Mouse (Mus musculus) hindbrain, postnatal 0 days (tissue): ENCODE measurements around the gene Rgl3. TPM values are rescaled to one million over a fixed set of nuclear protein-coding genes. Genes with fewer than 3 reads are reported as not detected.
A peak's percentile ranks its signal among the peaks of the same experiment; 100 is the strongest.

ENCODE experiments used
- ATAC-seq: fragments of 200-750 bp; cut with Nextera tagmentation; 2 replicates; pipeline ENCODE4 v1.8.0; 2017; ENCODE audit warnings: mild to moderate bottlenecking, moderate TSS enrichment, moderate library complexity
- DNase-seq: peaks from one replicate; pipeline ENCODE4 v3.0.0-alpha.2; 2015; ENCODE audit warnings: low spot score
- H3K27ac ChIP-seq: fragments of 300-500 bp; sonication (generic); 2 replicates; pipeline ENCODE4 v1.5.1; 2014; ENCODE audit warnings: mild to moderate bottlenecking
- H3K27me3 ChIP-seq: fragments of 300-500 bp; sonication (generic); 2 replicates; pipeline ENCODE4 v1.6.1; 2014; ENCODE audit warnings: low read length, mixed read lengths; ENCODE audit not compliant: insufficient read depth
- H3K36me3 ChIP-seq: fragments of 300-500 bp; sonication (generic); 2 replicates; pipeline ENCODE4 v1.6.1; 2014; ENCODE audit warnings: low read length, mixed read lengths; ENCODE audit not compliant: insufficient read depth
- H3K4me1 ChIP-seq: fragments of 300-500 bp; sonication (generic); 2 replicates; pipeline ENCODE4 v1.6.1; 2014; ENCODE audit warnings: antibody characterized with exemption, low read length, mixed read lengths; ENCODE audit not compliant: insufficient read depth
- H3K4me2 ChIP-seq: fragments of 300-500 bp; sonication (generic); 2 replicates; pipeline ENCODE4 v1.6.1; 2014; ENCODE audit warnings: low read depth, mild to moderate bottlenecking, low read length, moderate library complexity, mixed read lengths
- H3K4me3 ChIP-seq: fragments of 300-500 bp; sonication (generic); 2 replicates; pipeline ENCODE4 v1.5.1; 2014; ENCODE audit warnings: low read length
- H3K9ac ChIP-seq: fragments of 300-500 bp; sonication (generic); replicated peaks from 2 replicates; pipeline ENCODE4 v1.6.1; 2014; ENCODE audit warnings: mild to moderate bottlenecking, low read length, moderate library complexity, mixed read lengths
- H3K9me3 ChIP-seq: fragments of 300-500 bp; sonication (generic); 2 replicates; pipeline ENCODE4 v1.6.1; 2016; ENCODE audit warnings: low read length, mixed read lengths
- CTCF ChIP-seq: IDR thresholded peaks from 2 replicates; pipeline ENCODE4 v1.5.1; 2016; ENCODE audit warnings: antibody characterized with exemption, control low read depth, low read depth
- WGBS: fragments of 180-500 bp; shearing (Covaris S2); extraction: QIAGEN DNeasy Blood & Tissue Kit; methylation state at CpG from one replicate; pipeline ENCODE4 v1.1.7; 2014; 5-methylcytosine and 5-hydroxymethylcytosine counted together
- polyA plus RNA-seq: library from polyadenylated mRNA; unstranded; fragments of >200 nt; fragmentation: Nextera tagmentation; extraction: Ambion mirVana; gene quantifications from 2 replicates; pipeline ENCODE4 v1.2.1, GENCODE M21; 2015
- total RNA-seq: library from RNA; depleted of rRNA; stranded (reverse); fragments of >200 nt; gene quantifications from 2 replicates; pipeline ENCODE4 v1.2.3, GENCODE M21; 2014

Rgl3 gene
- total and polyA plus RNA-seq, 2 experiments from 2014 or later = 2.5 to 5.1 TPM

GRCm38 (mm10) chr9:21953600-21953999 lies 35.6 kb downstream of the Rgl3 start:
- Histone ChIP-seq H3K9me3 (no peaks in the 10 kb centered on the region), H3K4me1 (peaks cover 8% of the 10 kb centered on the region; the same call in 1 of the 2 replicates), H3K36me3 (no peaks in the 10 kb centered on the region), H3K4me3 (no peak overlapping the region), H3K27ac (peak overlapping the region; percentile 3; the same call in 1 of the 2 replicates), H3K4me2 (no peak overlapping the region), H3K9ac (no peak overlapping the region), H3K27me3 (no peaks in the 10 kb centered on the region)
- DNase-seq (peak; percentile 82), ATAC-seq (no peak)
- WGBS = 8% methylated on average over 3 of the region's 3 CpGs
- no peak for TF ChIP-seq CTCF

- Histone ChIP-seq H3K4me2 (no peak overlapping the region), H3K36me3 (peaks cover 12% of the 10 kb centered on the region; the same call in 1 of the 2 replicates), H3K4me3 (no peak overlapping the region), H3K27ac (no peak overlapping the region), H3K4me1 (peaks cover 8% of the 10 kb centered on the region; the same call in 1 of the 2 replicates), H3K9ac (no peak overlapping the region), H3K9me3 (no peaks in the 10 kb centered on the region), H3K27me3 (no peaks in the 10 kb centered on the region)
- WGBS = 90% methylated on average over 3 of the region's 3 CpGs
- peak; percentile 62 for TF ChIP-seq CTCF
- no peak for DNase-seq
- no peak for ATAC-seq
Observed at GRCm38 (mm10) chr9:21951977-21952376, 37.3 kb downstream of the Rgl3 start.

GRCm38 (mm10) chr9:21950322-21950721 lies 38.9 kb downstream of the Rgl3 start:
- peak; percentile 42 for DNase-seq

GRCm38 (mm10) chr9:21948790-21949189 lies 40.5 kb downstream of the Rgl3 start:
- H3K4me1 ChIP-seq = peaks cover 4% of the 10 kb centered on the region; the same call in 1 of the 2 replicates
- H3K27me3 ChIP-seq = no peaks in the 10 kb centered on the region
- no peak overlapping the region for H3K4me2 ChIP-seq
- no peak overlapping the region for H3K9ac ChIP-seq
- H3K36me3 ChIP-seq = peaks cover 12% of the 10 kb centered on the region; the same call in 1 of the 2 replicates
- no peak for TF ChIP-seq CTCF
- no peak for ATAC-seq
- H3K27ac ChIP-seq = no peak overlapping the region
- DNase-seq = no peak
- H3K4me3 ChIP-seq = no peak overlapping the region
- 56% methylated on average over 6 of the region's 6 CpGs for WGBS
- H3K9me3 ChIP-seq = no peaks in the 10 kb centered on the region

More at GRCm38 (mm10) chr9:21950322-21950721, 38.9 kb downstream of the Rgl3 start:
- Histone ChIP-seq H3K27ac (no peak overlapping the region), H3K9ac (no peak overlapping the region), H3K4me2 (no peak overlapping the region), H3K27me3 (no peaks in the 10 kb centered on the region), H3K4me3 (no peak overlapping the region), H3K36me3 (peaks cover 12% of the 10 kb centered on the region; the same call in 1 of the 2 replicates), H3K9me3 (no peaks in the 10 kb centered on the region), H3K4me1 (peaks cover 4% of the 10 kb centered on the region; the same call in 1 of the 2 replicates)
- WGBS = 25% methylated on average over 11 of the region's 11 CpGs
- no peak for ATAC-seq
- TF ChIP-seq CTCF = no peak

- no peak for TF ChIP-seq CTCF
- Histone ChIP-seq H3K4me2 (no peak overlapping the region), H3K4me3 (no peak overlapping the region), H3K9me3 (no peaks in the 10 kb centered on the region), H3K27me3 (no peaks in the 10 kb centered on the region), H3K4me1 (peaks cover under 1% of the 10 kb centered on the region; the same call in 1 of the 2 replicates), H3K36me3 (peaks cover 12% of the 10 kb centered on the region; the same call in 1 of the 2 replicates), H3K27ac (no peak overlapping the region), H3K9ac (no peak overlapping the region)
- WGBS = 61% methylated on average over 8 of the region's 8 CpGs
- ATAC-seq (no peak), DNase-seq (no peak)
Observed at GRCm38 (mm10) chr9:21948146-21948545, 41.1 kb downstream of the Rgl3 start.

- Histone ChIP-seq H3K27me3 (no peaks in the 10 kb centered on the region), H3K4me1 (no peaks in the 10 kb centered on the region), H3K4me3 (no peak overlapping the region), H3K36me3 (peaks cover 12% of the 10 kb centered on the region; the same call in 1 of the 2 replicates), H3K9ac (no peak overlapping the region), H3K4me2 (no peak overlapping the region), H3K27ac (no peak overlapping the region), H3K9me3 (no peaks in the 10 kb centered on the region)
- WGBS = 11% methylated on average over 28 of the region's 28 CpGs
- DNase-seq = no peak
- ATAC-seq = no peak
- no peak for TF ChIP-seq CTCF
Observed at GRCm38 (mm10) chr9:21947540-21948130, 41.6 kb downstream of the Rgl3 start.

GRCm38 (mm10) chr9:21944267-21944666 lies 45.0 kb downstream of the Rgl3 start:
- Histone ChIP-seq H3K27me3 (no peaks in the 10 kb centered on the region), H3K27ac (no peak overlapping the region), H3K4me3 (no peak overlapping the region), H3K9me3 (no peaks in the 10 kb centered on the region), H3K9ac (no peak overlapping the region), H3K4me2 (no peak overlapping the region), H3K36me3 (peaks cover 21% of the 10 kb centered on the region; the same call in 1 of the 2 replicates), H3K4me1 (no peaks in the 10 kb centered on the region)
- DNase-seq (no peak), ATAC-seq (no peak)
- no peak for TF ChIP-seq CTCF
- WGBS = 30% methylated on average over 23 of the region's 23 CpGs
